Mouse (Mus musculus): ENCODE data around the gene Bhlhb9. TPM values are rescaled to one million over a fixed set of nuclear protein-coding genes. Genes with fewer than 3 reads are reported as not detected.
"Not testable (repeated sequence)": the region's sequence is repeated elsewhere in the genome, so short reads cannot be mapped to it uniquely, and the experiment has no call there.

The Bhlhb9 gene
- 0.64 and 1.3 TPM in 2 replicates for polyA plus RNA-seq (2012; ENCODE audit: insufficient read depth, insufficient read length, missing spikeins)

- H3K4me3 ChIP-seq (ENCODE audit: insufficient read depth, low read length), result peak within 1 kb of the TSS; percentile 23
- H3K4me1 ChIP-seq (ENCODE audit: control insufficient read depth, insufficient read depth, low read length); H3K27ac ChIP-seq (ENCODE audit: insufficient read depth, low read depth, low read length): not testable (repeated sequence)
These were observed at the start of gene Bhlhb9 for GRCm38 (mm10) chrX:135797212-135797644. TSS of gene Bhlhb9 (plus strand) at chrX:135797594.

- TF ChIP-seq CTCF (IDR thresholded peaks at IDR 0.05; ENCODE audit: low read depth, low read length), result no peak
- no peak for TF ChIP-seq POLR2A (IDR thresholded peaks at IDR 0.05; ENCODE audit: borderline replicate concordance, low read depth, low read length)
- H3K4me1 ChIP-seq (ENCODE audit: control insufficient read depth, insufficient read depth, low read length), result no peaks in the 10 kb centered on the region
- H3K4me3 ChIP-seq (ENCODE audit: insufficient read depth, low read length), result no peak overlapping the region
- no peak overlapping the region for H3K27ac ChIP-seq (ENCODE audit: insufficient read depth, low read depth, low read length)
These were observed 44.6 kb upstream of the Bhlhb9 start for GRCm38 (mm10) chrX:135752832-135753231.

DNA sequence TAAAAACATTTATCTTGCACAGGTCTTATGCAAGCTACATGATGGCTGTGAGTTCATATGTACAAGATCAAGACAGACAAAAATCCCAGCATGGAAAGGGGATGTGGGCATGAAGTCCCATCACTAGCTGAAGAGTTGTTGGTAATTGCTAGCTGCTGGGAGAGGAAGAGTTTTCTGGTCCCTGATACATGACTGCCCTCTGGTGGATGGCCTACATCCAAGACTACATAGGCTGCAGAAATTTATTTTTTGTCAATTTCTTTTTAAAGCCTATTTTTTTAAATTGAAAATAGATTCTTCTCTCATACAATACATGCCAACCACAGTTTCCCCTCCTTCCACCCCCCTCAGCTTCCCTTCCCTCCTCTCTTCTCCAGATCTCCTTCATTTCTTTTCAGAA is 35.7 kb upstream of the Bhlhb9 start:
- H3K4me1 ChIP-seq (ENCODE audit: control insufficient read depth, insufficient read depth, low read length), result no peaks in the 10 kb centered on the region
- H3K4me3 ChIP-seq (ENCODE audit: insufficient read depth, low read length), result no peak overlapping the region
- TF ChIP-seq POLR2A (IDR thresholded peaks at IDR 0.05; ENCODE audit: borderline replicate concordance, low read depth, low read length) (no peak), CTCF (IDR thresholded peaks at IDR 0.05; ENCODE audit: low read depth, low read length) (no peak)
- H3K27ac ChIP-seq (ENCODE audit: insufficient read depth, low read depth, low read length), result no peak overlapping the region

- TF ChIP-seq POLR2A (IDR thresholded peaks at IDR 0.05; ENCODE audit: borderline replicate concordance, low read depth, low read length) (no peak), CTCF (IDR thresholded peaks at IDR 0.05; ENCODE audit: low read depth, low read length) (no peak)
- Histone ChIP-seq H3K4me3 (ENCODE audit: insufficient read depth, low read length) (no peak overlapping the region), H3K4me1 (ENCODE audit: control insufficient read depth, insufficient read depth, low read length) (no peaks in the 10 kb centered on the region), H3K27ac (ENCODE audit: insufficient read depth, low read depth, low read length) (no peak overlapping the region)
These were observed 29.3 kb upstream of the Bhlhb9 start for GRCm38 (mm10) chrX:135768043-135768548.

DNA sequence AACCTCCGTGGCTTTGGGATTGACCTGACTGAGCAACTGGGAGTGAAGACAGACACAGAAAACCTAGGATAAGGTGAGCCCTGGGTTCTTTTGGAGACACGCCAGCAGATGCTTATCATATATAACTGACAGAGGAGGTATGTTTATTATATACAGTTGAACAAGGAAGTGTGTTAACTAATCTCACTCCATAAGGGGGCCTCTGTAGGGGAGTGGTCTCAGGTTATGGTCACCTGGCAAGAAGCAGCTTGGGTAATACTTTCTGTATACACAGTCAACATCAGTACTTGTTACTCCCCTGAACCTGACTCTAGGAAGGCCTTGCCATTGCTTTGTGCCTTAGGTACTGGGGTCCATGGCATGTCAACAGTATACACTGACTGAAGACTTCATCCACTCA is 28.8 kb upstream of the Bhlhb9 start:
- Histone ChIP-seq H3K4me3 (ENCODE audit: insufficient read depth, low read length) (no peak overlapping the region), H3K27ac (ENCODE audit: insufficient read depth, low read depth, low read length) (no peak overlapping the region), H3K4me1 (ENCODE audit: control insufficient read depth, insufficient read depth, low read length) (no peaks in the 10 kb centered on the region)
- TF ChIP-seq POLR2A (IDR thresholded peaks at IDR 0.05; ENCODE audit: borderline replicate concordance, low read depth, low read length), result no peak
- no peak for TF ChIP-seq CTCF (IDR thresholded peaks at IDR 0.05; ENCODE audit: low read depth, low read length)

DNA sequence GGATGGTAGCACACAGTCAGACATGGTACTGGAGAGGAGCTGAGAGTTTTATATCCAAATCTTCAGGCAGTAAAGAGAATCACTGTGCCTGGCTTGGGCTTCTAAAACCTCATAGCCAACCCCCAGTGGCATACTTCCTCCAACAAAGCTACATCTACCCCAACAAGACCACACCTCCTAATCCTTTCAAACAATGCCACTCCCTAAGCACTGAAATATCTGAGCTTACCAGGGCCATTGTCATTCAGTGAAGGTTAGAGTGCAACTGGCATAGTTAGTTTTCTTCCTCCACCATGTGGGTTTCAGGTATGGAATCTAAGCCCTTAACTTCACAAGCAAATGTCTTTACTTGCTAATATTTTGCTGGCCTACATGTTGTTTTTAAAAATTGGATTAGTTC is 5.9 kb upstream of the Bhlhb9 start:
- no peak for TF ChIP-seq POLR2A (IDR thresholded peaks at IDR 0.05; ENCODE audit: borderline replicate concordance, low read depth, low read length)
- TF ChIP-seq CTCF (IDR thresholded peaks at IDR 0.05; ENCODE audit: low read depth, low read length), result no peak
- H3K4me1 ChIP-seq (ENCODE audit: control insufficient read depth, insufficient read depth, low read length), result no peaks in the 10 kb centered on the region
- no peak overlapping the region for H3K4me3 ChIP-seq (ENCODE audit: insufficient read depth, low read length)
- no peak overlapping the region for H3K27ac ChIP-seq (ENCODE audit: insufficient read depth, low read depth, low read length)

DNA sequence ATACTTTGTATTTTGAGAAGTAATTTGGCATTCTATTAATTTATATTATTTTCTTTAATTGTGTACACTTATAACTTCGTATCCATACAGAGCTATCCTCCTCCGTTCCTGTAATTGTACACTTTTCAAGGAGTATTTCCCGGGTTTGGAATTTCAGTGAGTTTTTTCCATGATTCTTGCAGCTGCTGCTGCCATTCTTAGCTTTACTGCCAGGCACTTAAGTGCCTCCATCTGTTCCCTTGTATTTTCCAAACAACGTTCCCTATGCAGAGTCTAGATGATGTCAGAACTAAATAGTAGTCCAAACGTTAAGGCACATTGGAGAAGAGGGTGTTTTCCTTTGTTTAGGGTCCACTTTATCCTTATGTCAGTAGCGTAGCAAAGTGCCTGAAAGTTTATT is 5.1 kb upstream of the Bhlhb9 start:
- no peaks in the 10 kb centered on the region for H3K4me1 ChIP-seq (ENCODE audit: control insufficient read depth, insufficient read depth, low read length)
- H3K27ac ChIP-seq (ENCODE audit: insufficient read depth, low read depth, low read length), result no peak overlapping the region
- H3K4me3 ChIP-seq (ENCODE audit: insufficient read depth, low read length), result no peak overlapping the region
- TF ChIP-seq POLR2A (IDR thresholded peaks at IDR 0.05; ENCODE audit: borderline replicate concordance, low read depth, low read length) (no peak), CTCF (IDR thresholded peaks at IDR 0.05; ENCODE audit: low read depth, low read length) (no peak)

DNA sequence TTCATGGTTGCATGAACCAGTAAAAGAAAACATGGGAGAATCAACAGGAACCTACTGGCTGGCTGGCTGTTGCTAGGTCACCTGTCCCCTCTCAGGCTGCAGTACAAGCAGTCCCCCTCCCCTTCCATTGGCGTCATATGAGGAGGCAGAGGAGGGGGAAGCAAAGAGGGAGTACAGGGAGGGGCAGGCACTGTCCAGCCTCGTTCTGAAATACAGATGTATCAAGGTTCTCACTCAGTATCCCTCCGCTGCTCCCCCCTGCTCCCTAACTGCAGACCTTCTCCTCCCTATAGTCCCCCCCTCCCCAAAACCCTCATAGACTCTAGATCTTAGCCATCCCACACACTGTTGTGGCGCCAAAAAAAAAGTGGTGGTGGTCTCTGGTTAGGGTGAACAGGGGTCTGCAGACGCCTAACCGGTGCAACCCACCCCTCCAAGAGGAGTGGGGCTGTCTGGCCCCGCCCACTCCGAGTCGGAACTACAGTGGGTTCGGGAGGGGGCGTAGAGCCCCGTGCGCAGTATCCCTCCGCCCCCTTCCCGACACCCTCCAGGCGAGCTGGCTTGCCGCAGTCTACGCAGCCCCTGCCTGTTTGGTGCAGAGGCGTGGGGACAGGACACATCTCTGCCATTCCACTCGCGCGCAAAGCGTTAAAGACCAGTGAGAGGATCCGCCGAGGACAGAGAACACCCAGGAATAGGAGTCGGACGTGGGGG is 1.6 kb upstream of the Bhlhb9 start:
- H3K4me1 ChIP-seq (ENCODE audit: control insufficient read depth, insufficient read depth, low read length); H3K27ac ChIP-seq (ENCODE audit: insufficient read depth, low read depth, low read length): not testable (repeated sequence)
- peak overlapping the region; percentile 11 for H3K4me3 ChIP-seq (ENCODE audit: insufficient read depth, low read length)

- H3K4me3 ChIP-seq (ENCODE audit: insufficient read depth, low read length), result peak overlapping the region; percentile 23
- not testable (repeated sequence) for H3K4me1 ChIP-seq (ENCODE audit: control insufficient read depth, insufficient read depth, low read length); H3K27ac ChIP-seq (ENCODE audit: insufficient read depth, low read depth, low read length)
These were observed 836 bp upstream of the Bhlhb9 start for GRCm38 (mm10) chrX:135796305-135797211.

- Histone ChIP-seq H3K4me1 (ENCODE audit: control insufficient read depth, insufficient read depth, low read length) (no peaks in the 10 kb centered on the region), H3K4me3 (ENCODE audit: insufficient read depth, low read length) (no peak overlapping the region), H3K27ac (ENCODE audit: insufficient read depth, low read depth, low read length) (no peak overlapping the region)
- TF ChIP-seq POLR2A (IDR thresholded peaks at IDR 0.05; ENCODE audit: borderline replicate concordance, low read depth, low read length), result no peak
- no peak for TF ChIP-seq CTCF (IDR thresholded peaks at IDR 0.05; ENCODE audit: low read depth, low read length)
These were observed 6.8 kb downstream of the Bhlhb9 start for GRCm38 (mm10) chrX:135804149-135804548.

All from bone marrow macrophage, adult 2 months (primary cell).